Mouse (Mus musculus) spleen, adult 2 months (tissue): ENCODE results near the gene Preb. TPM values are rescaled to one million over a fixed set of nuclear protein-coding genes. Genes with fewer than 3 reads are reported as not detected.

Source experiments
- DNase-seq, 2 experiments: peaks; one replicate each; pipeline versions ENCODE4 v3.0.0 to v3.0.0-alpha.2; 2012 to 2021; ENCODE audit warnings: low spot score in 2 of 2, low read depth in 1 of 2
- H3K27ac ChIP-seq: fragments of 200-500 bp; 2 replicates; pipeline ENCODE4 v1.5.1; 2012; ENCODE audit warnings: low read length, inconsistent platforms; ENCODE audit not compliant: insufficient read depth
- H3K27me3 ChIP-seq: fragments of 200-500 bp; 2 replicates; pipeline ENCODE4 v1.6.1; 2012; ENCODE audit warnings: mild to moderate bottlenecking, moderate library complexity, low read length, inconsistent platforms; ENCODE audit not compliant: control insufficient read depth, insufficient read depth
- H3K36me3 ChIP-seq: fragments of 200-500 bp; 2 replicates; pipeline ENCODE4 v1.6.1; 2012; ENCODE audit warnings: mild to moderate bottlenecking, low read length, inconsistent platforms; ENCODE audit not compliant: control insufficient read depth, insufficient read depth
- H3K4me1 ChIP-seq: fragments of 200-500 bp; 2 replicates; pipeline ENCODE4 v1.6.1; 2011; ENCODE audit warnings: inconsistent platforms; ENCODE audit not compliant: control insufficient read depth, insufficient read depth, insufficient read length
- H3K4me3 ChIP-seq: fragments of 200-500 bp; 2 replicates; pipeline ENCODE4 v1.5.1; 2011; ENCODE audit warnings: mild to moderate bottlenecking, inconsistent platforms; ENCODE audit not compliant: insufficient read depth, insufficient read length; ENCODE audit errors: extremely low read depth
- CTCF ChIP-seq: fragments of 200-500 bp; IDR thresholded peaks from 2 replicates; pipeline ENCODE4 v1.5.1; 2011; ENCODE audit warnings: mild to moderate bottlenecking, inconsistent platforms; ENCODE audit not compliant: insufficient read depth, insufficient read length, insufficient replicate concordance; ENCODE audit errors: extremely low read depth
- POLR2A ChIP-seq: fragments of 200-500 bp; IDR thresholded peaks from 2 replicates; pipeline ENCODE4 v1.6.1; 2011; ENCODE audit warnings: low read depth, low read length, inconsistent platforms
- WGBS: fragments of 180-500 bp; shearing (Covaris S2); methylation state at CpG from one replicate; pipeline ENCODE4 v1.1.7; 2018; 5-methylcytosine and 5-hydroxymethylcytosine counted together
- polyA plus RNA-seq: library from polyadenylated mRNA; depleted of rRNA; stranded (reverse); fragments of >200 nt; gene quantifications from 2 replicates; pipeline ENCODE4 v1.2.3, GENCODE M21; 2012

The Preb gene
- polyA plus RNA-seq, 1 experiment = 227 TPM

GRCm38 (mm10) chr5:30913060-30913841, 46.9 kb downstream of the Preb start, which contains the start of gene Emilin1:
TSS of gene Emilin1 (plus strand) at chr5:30913402.
- Histone ChIP-seq H3K27me3 (no peaks in the 10 kb centered on the region), H3K4me3 (peak within 1 kb of the TSS; percentile 38; the same call in 1 of the 2 replicates), H3K36me3 (no peaks in the 10 kb centered on the region), H3K4me1 (peaks cover 5% of the 10 kb centered on the region; the same call in 1 of the 2 replicates), H3K27ac (peak within 1 kb of the TSS; percentile 65)
- no peak for DNase-seq
- no peak for TF ChIP-seq POLR2A
- no peak for TF ChIP-seq CTCF
- 31% methylated on average over 13 of the region's 13 CpGs for WGBS

GRCm38 (mm10) chr5:30912156-30912555, 48.0 kb downstream of the Preb start:
- Histone ChIP-seq H3K27me3 (no peaks in the 10 kb centered on the region), H3K4me1 (peaks cover 5% of the 10 kb centered on the region; the same call in 1 of the 2 replicates), H3K36me3 (no peaks in the 10 kb centered on the region), H3K4me3 (no peak overlapping the region), H3K27ac (no peak overlapping the region; the same call in 1 of the 2 replicates)
- TF ChIP-seq CTCF (no peak), POLR2A (no peak)
- 80% methylated on average over 5 of the region's 5 CpGs for WGBS
- DNase-seq = no peak

DNA sequence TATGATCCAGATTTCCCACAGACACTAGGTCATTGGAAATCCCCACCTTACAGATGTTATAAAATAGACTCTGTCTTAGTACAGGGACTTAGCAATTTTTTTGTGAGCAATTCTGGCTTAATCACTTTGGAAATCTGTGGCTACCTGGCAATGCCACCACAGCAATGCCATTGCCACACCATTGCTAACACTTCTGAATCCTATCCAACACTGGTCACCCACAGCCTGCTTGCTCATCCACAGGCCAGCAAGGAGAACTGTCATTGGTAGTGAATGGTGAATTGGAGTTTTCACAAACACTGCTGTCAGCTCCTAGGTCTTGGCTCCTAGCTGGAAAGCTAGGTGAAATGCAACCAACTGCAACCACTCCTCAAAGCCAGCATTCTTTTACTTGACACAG, 49.7 kb downstream of the Preb start:
- no peak overlapping the region for H3K27ac ChIP-seq

DNA sequence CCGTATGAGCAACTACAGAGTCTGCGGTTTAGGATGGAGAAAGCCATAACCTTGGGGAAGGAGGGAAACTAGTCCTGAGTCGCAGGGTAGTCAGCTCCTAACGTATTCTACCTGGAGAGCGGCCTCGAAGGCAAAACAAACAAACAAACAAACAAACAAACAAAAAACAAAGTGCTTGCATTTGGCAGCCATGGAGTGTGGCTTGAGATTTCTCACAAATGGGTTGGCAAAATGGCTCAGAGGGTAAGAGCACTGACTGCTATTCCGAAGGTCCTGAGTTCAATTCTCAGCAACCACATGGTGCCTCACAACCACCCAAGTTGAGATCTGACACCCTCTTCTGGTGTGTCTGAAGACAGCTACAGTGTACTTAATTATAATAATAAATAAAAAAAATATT, 50.3 kb downstream of the Preb start:
- H3K4me3 ChIP-seq = no peak overlapping the region
- 87% methylated on average over 7 of the region's 7 CpGs for WGBS
- DNase-seq = no peak

More for the DNA sequence above, 49.7 kb downstream of the Preb start:
- DNase-seq = no peak
- H3K4me3 ChIP-seq = no peak overlapping the region
- no peaks in the 10 kb centered on the region for H3K27me3 ChIP-seq
- no peaks in the 10 kb centered on the region; the same call in 1 of the 2 replicates for H3K36me3 ChIP-seq
- TF ChIP-seq CTCF (no peak), POLR2A (no peak)
- peaks cover 2% of the 10 kb centered on the region; the same call in 1 of the 2 replicates for H3K4me1 ChIP-seq

DNA sequence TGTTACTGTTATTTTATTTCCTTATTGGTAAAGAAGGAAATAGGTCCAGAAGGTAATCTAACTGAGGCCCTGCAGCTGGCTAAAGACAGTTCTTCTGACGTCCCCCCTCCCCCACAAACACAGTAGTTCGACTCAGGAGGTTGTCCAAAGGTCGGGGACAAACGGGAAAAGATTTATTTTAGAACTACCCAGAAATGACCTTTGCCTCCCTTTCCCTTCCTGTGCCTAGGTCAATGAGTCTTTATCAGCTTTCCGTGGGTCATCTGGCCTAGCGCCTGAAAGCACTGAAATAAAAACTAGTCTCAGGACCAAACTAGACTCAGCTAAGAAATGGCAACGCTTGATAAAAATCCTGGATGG, 50.9 kb downstream of the Preb start:
- DNase-seq = no peak

More for the DNA sequence above, 50.3 kb downstream of the Preb start:
- peaks cover 5% of the 10 kb centered on the region for H3K36me3 ChIP-seq
- no peaks in the 10 kb centered on the region for H3K27me3 ChIP-seq
- no peak for TF ChIP-seq CTCF
- no peak for TF ChIP-seq POLR2A
- H3K27ac ChIP-seq = no peak overlapping the region
- no peaks in the 10 kb centered on the region; the same call in 1 of the 2 replicates for H3K4me1 ChIP-seq

GRCm38 (mm10) chr5:30908426-30909299, 51.5 kb downstream of the Preb start:
- no peak for DNase-seq

More for the DNA sequence above, 50.9 kb downstream of the Preb start:
- TF ChIP-seq CTCF (no peak), POLR2A (no peak)
- no peak overlapping the region for H3K27ac ChIP-seq
- H3K4me3 ChIP-seq = no peak overlapping the region
- WGBS = 69% methylated on average over 7 of the region's 7 CpGs
- peaks cover 10% of the 10 kb centered on the region for H3K36me3 ChIP-seq
- no peaks in the 10 kb centered on the region; the same call in 1 of the 2 replicates for H3K4me1 ChIP-seq
- H3K27me3 ChIP-seq = no peaks in the 10 kb centered on the region

More at GRCm38 (mm10) chr5:30908426-30909299, 51.5 kb downstream of the Preb start:
- no peaks in the 10 kb centered on the region for H3K27me3 ChIP-seq
- no peak overlapping the region for H3K4me3 ChIP-seq
- TF ChIP-seq POLR2A (no peak), CTCF (no peak)
- H3K4me1 ChIP-seq = no peaks in the 10 kb centered on the region; the same call in 1 of the 2 replicates
- H3K27ac ChIP-seq = peak overlapping the region; percentile 8; the same call in 1 of the 2 replicates
- whole genome bisulfite sequencing = 61% methylated on average over 13 of the region's 13 CpGs
- peaks cover 12% of the 10 kb centered on the region for H3K36me3 ChIP-seq
